Mouse (Mus musculus): ENCODE data around the gene Tex44.

Tex44 gene

DNA sequence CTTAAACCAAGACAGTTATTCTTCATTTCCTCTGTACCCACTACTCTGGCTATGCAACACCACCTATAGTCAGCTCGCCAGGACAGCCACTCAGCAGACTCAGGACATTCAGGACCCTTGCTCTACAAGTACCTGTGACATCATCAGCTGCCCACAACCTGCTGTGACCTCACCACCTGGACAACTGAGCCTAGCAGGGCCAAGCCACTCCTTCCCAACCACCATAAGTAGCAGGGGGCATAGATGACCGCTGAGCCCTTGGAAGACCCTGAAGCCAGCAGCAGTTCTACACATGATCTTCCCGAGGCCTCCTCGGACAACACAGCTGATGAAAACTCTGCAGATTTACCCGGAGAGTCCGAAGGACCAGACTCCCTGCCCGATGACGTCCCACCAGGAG is at the start of gene Tex44, which contains the start of gene Nmur1:
Gene Tex44, plus strand, starts transcription at position 202 of the 400 bp plus-strand sequence.
Gene Nmur1, minus strand, starts transcription at position 101 of the 400 bp plus-strand sequence.
- no peak for DNase-seq

DNA sequence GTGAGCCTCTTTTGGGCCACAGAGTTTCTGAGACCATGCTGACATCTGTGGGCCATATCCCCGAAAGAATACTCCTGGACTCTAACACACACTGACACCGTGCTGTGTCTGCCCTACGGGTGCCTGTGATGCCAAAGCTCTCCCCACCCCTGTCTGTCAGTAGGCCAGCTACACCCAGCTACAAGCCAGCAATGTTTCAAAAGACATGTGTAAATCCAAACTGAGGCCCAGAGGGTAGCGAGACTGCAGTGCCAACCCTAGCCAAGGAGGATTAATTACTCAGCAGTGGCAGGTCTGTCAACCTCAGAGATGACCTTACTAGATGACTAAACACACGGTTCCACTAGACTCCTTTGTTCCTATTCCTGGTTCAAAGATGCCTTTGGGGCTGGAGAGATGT is 49.8 kb upstream of the Tex44 start:
- DNase-seq, result no peak

DNA sequence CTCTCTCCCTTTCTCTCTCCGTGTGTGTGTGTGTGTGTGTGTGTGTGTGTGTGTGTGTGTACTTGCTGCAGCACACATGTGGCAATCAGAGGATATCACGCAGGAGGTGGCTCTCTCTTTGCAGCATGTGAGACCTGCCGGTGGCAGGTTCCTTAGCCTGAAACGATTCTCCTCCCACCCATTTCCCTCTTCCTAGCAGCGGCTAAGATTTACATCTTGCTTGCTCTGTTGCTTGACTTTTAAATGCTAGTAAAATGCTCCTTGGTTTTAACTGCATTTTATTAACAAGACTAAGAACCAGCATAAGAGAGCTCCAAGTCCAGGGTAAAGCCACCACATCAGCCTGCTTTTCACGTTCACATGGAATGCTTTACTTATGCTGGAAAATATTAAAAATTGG is 47.5 kb upstream of the Tex44 start:
- DNase-seq, result no peak

DNA sequence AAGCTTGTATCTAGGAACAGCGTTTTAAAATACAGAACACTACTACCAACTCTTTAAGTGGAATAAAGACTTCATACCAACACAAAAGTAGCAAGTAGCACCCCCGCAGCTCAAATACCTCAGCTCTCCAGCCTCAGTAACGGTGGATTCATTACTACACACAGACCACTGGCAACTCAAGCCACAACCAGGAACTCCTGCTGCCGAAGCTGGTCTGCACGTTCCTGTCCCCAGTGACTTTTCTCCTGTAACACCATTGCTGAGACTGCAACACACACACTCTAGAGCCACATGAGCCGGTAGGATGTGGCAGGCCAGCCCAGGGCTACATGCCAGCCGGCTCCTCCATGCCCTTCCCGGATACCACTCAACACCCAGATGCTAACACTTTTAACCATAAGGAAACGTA is 47.0 kb upstream of the Tex44 start:
- DNase-seq, result no peak

DNA sequence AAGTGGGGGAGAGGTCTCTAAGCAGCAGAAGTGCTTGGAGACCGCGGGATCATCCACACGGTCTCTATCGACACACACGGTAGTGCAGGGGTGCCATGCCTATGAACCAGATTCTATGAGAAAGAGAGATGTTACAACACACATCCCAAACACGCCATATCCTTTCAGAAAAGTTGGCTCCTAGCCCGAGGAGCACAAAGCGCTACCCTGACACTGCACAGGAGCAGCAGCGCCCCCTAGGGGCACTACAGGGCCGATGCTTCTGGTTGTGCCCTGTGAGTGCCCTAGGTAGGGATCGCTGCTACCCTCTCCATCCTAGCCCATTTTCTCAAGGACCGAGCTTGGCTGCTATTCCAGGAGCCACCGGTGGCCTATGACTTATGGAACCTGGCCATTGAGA is 45.1 kb upstream of the Tex44 start:
- DNase-seq, result peak; percentile 30 to 46

DNA sequence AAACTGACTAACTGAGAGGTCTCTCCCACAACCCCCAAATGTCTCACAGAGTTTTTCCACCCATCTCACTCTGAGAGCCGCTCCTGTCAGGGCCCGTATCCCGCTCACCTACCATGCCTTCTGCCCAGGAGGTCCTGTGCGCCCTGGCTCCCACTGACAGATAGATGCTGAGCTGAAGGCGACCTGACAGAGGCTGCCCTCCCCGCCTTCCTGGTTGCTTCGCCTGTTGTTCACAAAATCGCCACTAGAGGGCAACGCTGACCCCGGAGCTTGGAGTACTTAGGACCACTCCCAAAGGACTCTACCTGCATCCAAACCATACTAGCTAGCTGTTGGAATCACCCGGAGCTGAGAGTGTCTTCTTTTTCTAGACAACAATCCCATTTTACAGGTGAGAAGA is 36.9 kb upstream of the Tex44 start:
- peak; percentile 69 to 75 for DNase-seq

DNA sequence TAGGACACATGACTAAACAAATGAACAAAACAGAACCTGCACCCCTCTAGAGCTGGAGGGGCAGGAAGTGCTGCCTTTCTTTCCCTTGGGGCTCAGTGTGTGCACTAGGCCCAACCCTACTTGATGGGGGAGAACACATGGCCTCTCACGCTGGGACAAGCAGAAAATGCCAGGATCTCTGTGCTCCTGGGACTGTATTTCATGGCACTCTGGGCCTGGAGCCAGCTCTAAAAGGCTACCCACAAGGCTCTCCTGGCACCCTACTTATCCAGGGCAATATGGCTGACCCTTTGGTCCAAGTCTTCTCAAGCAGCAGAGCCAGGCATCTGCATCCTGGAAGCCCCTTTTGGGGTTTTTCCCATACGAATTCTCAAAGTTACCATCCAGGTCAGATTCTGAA is 34.7 kb upstream of the Tex44 start:
- peak; percentile 26 to 31 for DNase-seq

DNA sequence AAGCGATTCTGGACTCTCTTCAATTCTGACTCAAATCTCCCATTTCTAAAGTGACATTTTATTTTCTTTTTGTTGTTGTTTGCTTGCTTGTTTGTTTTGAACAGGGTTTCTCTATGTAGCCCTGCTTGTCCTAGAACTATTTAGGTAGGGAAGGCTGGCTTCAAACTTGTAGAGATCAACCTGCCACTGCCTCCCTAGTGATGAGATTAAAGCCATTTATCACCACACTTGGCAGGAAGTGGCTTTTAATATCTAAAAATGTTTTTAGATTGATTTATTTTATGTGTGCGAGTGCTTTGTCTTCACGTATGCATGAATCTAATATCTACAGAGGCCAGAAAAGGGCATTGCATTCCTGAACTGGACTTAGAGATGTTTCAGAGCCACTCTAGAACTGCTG is 32.9 kb upstream of the Tex44 start:
- no peak for DNase-seq

DNA sequence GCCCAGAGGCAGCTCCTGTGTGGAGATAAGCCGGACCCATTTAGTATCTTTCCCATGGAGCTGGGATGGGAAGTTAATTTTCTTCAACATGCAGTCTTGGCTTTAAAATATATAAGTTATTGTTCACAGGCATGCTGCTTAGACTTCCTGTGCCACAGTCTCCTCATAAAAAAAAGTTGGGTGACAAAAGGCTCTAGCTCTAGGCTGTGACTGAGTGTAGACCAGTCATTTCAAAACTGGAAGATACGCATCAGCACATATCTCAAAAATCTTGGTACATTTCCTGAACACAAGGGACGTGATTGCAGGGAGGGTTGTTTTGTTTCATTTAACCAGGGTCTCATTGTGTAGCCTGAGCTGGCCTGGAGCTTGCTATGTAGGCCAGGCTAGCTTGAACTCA is 31.9 kb upstream of the Tex44 start:
- DNase-seq, result no peak

DNA sequence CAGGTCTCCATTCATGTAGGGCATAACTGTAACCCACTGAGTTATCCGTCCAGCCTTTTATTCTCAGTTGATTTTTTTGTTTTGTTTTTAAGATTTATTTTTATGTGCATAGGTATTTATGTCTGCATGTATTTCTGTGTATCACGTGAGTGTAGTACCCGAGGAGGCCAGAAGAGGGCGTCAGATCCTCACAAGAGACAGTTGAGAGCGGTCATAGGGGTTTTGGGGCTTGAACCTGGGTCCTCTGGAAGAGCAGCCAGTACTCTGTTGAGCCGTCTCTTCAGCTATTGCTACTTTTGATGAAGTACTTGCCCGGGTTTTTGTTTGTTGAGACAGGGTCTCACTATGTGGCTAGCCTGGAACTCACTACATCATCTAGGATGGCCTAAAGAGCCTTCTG is 30.2 kb upstream of the Tex44 start:
- DNase-seq, result no peak

DNA sequence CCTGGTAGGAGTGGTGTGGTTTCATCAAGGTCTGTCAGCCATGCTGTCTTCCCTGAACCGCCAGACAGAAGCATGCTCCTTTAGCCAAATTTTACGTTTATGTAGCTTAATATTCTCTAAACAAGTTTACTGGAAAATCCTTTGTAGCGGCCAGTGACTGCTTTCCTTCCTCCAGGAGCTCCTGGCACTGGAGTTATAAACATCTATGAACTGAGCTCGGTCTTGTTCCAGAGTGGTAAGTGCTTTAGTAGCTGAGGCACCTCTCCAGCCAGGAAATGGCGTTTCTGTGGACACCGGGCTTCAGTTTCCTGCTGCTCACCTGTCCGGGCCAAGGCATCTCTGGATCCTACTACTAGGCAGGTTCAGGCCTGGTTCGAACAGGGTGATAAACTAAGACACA is 28.5 kb upstream of the Tex44 start:
- no peak for DNase-seq

DNA sequence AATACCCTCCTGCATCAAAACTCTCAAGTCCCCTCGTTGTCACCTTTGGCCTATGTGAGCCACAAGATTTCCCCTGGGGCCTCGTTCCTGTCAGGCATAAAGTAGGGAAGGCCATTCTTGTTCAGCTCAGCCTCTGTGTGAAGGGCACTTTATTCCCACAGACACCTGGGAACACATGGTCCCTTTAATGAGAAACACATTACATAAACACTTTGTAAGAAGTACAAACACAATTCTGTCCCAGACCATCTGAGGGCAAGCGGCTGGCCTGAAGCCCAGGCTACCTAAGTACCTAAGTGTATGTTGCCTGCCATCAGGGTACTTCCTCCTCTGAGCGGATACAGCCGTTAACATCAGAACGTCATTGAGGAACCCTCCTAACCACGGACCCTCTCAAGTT is 27.9 kb upstream of the Tex44 start:
- DNase-seq, result no peak

DNA sequence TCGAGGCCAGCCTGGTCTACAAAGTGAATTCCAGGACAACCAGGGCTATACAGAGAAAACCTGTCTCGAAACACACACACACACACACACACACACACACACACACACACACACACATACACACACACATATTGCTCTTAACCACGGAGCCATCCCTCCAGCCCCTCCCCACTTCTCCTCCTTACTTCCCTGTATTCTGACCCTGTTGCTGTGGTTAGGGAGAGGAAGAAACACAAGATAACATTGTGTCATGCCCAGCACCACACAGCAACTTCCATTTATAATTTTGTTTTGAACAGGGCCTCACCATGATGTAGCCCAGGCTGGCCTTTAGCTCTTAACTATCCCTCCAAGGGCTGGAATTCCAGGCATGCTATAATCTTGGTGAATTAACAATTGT is 26.8 kb upstream of the Tex44 start:
- DNase-seq, result no peak

DNA sequence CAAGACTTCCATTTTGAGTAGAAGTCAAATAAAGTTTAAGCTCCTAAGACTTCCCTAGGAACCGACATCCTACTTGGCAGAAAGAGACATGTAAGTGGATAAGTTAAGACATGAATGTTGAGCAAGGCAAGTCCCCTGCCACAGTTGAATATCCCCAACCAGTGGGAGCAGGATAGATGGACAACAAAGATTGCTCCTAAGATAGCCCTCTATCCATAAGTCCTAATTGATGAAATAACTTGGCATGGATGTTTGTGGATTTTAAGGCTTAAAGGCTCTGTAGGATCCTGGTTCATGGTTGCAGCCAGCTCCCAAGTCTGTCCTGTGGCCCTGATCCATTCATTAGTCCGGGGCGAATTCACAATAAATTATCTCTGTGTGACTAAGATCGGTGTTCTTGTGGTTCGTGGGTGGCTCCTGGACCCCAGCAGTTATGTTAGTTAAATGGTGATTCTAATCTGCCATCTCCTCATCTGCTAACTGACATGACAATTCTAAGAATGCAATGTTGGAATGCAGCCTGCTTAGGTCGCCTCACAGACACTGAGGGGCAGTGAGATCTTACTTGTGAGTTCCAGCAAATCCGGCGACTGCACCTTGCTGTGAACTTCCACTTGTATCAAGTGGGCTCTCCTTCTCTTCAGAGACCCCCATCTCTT is 25.9 kb upstream of the Tex44 start:
- no peak for DNase-seq

DNA sequence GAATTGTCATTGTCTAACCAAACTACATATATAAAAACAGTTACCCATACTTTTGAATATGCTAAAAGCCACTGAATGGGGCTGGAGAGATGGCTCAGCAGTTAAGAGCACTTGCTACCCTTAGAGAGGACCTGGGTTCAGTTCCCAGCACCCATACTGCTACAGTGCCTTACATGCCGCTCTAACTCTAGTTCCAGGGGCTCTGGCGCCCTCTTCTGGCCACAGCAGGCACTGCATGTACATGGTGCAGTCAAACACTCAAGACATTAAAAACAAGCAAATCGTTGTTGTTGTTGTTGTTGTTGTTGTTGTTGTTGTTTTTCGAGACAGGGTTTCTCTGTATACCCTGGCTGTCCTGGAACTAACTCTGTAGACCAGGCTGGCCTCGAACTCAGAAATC is 21.3 kb upstream of the Tex44 start:
- no peak for DNase-seq

DNA sequence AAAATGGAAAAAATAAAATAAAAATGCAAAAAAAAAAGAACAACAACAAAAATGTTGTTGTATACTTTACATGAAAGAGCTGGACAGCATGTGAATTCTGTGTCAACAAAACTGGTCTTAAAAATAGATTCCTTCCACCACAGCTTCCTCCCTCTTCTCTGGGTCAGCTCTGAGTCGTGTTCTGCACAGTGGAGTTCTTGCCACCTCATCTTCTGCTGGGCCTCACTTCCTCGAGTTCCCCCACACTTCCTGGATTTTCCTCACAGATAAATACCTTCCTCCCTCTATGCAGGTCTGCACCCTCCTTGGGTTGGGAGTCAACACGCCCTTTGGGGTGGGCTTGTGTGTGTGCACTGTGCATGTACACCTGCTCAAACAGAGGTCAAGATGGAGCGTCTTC is 19.8 kb upstream of the Tex44 start:
- DNase-seq, result no peak

DNA sequence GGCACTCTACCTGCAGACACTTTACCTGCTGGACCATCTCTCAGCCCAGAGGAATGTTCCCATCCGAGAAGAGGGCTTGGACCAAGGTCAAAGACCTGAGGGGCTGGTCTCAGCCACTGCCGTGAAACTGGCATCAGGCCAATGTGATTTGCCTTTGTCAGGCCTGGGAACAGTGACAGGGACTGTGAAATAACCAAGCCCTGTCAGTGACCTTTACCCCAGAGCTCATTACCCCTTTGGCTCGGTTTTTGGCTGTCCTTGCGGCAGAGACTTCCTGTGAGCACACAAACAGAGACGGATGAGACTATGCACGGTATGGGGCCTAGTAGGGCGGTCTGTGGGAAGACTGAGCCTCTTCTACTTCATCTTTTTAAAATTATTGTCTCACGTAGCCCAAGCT is 19.2 kb upstream of the Tex44 start:
- DNase-seq, result no peak

DNA sequence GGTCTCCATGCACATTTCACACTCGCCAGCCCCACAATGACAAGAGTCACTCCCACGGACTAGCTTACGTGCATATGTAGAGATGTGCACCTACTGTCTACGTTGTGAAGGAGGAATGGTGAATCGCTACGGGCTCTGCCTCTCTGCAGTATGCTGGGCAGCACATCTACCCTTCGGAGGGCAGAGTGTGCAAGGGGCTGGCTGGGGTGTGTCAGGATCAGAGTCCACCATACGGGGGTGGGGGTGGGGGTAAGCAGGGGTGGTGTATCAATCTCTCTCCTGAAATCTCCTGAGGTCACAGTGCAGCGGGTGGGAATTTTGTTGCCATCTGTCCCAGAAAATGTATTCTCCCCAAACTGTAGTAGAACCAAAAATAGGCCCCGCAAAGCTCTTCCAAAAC is 17.6 kb upstream of the Tex44 start:
- no peak for DNase-seq

DNA sequence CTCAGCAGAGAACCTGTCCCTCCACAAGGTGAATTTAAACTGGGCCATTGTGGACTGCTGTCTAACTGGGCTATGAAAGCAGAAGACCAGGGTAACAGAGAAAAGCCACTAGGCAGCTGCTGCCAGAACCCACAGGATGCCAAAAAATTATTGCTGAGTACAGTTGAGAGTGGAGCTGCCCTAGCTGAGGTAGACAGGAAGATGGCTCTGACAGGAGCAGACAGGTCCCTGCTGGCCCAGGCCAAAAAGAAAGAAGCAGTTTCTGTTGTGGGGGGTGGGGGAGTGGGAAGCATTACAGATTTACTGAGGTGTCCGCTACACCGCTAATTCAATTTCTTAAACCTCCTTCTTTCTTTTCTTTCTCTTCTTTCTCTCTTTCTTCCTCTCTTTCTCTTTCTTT is 16.7 kb upstream of the Tex44 start:
- DNase-seq, result no peak

DNA sequence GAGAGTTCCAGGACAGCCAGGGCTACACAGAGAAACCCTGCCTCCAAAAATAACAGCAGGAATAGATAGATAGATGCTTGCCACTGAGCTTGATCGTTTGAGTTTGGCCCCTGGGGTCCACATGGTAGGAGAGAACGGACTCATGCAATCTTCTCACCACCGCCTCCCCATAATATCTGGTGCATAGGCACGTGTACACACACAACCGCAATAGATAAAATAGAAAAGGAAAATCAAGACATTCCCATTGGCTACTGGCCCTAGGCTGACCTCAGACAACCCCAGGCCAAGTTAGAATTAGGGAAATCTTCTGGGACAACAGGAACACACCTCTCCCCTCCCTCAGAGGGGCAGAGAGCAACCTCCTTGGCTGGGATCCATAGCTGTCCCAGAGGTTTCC is 11.4 kb upstream of the Tex44 start:
- DNase-seq, result no peak

DNA sequence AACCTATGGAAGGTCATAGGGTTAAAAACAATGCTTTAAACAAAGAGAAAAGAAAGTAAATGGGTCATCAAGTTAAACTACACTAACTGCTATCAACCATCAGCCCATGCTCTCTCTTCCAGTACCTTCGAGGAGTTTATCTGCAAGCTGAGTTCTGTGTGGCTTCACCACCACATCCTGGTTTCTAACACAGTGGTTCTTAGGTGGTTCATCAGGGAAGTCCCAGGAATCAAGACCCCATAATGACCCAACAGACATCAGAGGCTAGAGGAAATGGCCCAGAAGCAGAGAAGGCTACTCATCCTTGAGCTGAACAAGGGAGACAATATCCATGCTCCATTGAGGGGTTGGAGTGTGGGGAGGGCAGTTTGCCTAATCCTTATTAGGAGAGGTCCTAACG is 11.0 kb upstream of the Tex44 start:
- DNase-seq, result no peak

DNA sequence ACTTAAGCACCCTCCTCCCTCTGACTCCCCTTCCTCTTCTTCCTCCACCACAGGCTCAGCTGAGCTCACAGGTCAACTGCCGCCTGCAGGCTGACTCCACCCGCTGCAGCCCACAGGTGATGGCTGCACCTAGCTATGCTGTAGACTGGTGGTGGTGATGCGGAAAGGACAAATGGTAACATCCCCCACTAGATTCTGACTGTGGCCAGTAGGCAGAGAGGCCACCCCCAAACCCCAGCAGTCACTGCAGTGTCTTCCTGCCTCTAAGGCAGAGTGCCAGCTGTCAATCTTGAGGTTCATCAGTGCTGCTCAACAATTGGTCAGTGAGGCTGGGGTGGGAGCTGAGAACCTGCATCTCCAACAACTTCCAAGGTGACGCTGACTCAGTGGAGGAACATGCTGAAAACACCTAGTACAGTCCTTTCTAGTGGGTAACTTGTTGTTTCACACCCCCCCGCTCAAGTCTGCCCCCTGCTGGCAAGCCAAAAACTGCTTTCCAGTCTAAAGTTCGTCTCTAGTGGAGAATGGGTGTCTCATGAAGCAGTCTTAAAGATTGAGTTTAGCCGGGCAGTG is 10.4 kb upstream of the Tex44 start:
- DNase-seq, result no peak

DNA sequence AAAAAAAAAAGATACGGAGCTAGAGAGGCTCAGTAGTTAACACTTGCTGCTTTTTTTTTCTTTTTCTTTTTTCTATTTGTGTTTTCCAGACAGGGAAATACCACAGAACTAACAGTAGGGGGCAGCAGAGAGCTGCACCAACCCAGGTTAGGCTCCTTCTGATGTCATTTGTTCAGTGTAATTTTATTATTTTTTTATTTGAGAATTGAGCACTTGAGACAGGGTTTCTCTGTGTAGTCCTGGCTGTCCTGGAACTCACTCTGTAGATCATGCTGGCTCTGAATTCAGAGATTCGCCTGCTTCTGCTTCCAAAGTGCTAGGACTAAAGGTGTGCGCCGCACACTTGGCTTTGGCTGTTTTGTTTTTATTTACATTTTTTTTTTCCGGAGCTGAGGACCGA is 9.8 kb upstream of the Tex44 start:
- DNase-seq, result peak; percentile 20 to 31

DNA sequence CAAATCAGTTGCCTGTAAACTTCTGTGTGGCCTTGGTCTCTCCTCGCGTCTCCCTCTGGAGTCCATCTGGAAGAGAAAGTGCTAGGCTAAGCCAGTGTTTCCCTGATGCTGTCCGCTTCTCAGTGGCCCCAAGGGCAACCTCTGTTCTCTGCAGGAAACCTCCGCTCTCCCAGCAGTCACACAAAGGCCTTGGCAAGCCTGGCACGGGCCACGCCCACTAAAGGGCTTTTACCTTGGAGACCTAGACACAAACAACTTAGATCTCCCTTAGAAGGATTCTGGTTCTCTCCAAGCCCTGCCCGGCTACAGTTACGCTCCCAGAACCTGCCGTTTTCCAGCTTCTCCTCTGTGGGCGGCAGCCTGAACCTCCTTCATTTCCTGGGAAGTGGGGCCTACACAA is 5.1 kb upstream of the Tex44 start:
- DNase-seq, result no peak

DNA sequence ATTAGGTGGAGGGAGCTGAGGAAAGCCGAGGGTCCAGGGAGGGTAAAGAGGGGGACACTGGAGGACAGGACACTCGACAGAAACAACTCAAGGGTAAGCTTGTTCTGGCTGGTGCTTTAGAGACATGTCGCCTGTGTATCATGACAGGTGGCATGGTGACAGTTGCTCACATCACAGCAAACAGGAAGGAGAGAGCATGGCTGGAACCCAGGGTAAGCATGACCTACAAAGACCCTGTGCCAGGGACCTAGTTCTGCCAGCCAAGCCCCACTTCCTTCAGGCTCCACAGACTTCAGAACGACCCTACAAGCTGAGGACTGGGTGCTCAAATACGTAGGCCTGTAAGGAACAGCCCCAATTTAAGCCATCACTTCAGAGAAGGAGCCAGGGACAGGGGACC is 2.2 kb upstream of the Tex44 start:
- DNase-seq, result no peak
